22 mouse cellular contexts compared by ENCODE assay signal in the genomic region with DNA sequence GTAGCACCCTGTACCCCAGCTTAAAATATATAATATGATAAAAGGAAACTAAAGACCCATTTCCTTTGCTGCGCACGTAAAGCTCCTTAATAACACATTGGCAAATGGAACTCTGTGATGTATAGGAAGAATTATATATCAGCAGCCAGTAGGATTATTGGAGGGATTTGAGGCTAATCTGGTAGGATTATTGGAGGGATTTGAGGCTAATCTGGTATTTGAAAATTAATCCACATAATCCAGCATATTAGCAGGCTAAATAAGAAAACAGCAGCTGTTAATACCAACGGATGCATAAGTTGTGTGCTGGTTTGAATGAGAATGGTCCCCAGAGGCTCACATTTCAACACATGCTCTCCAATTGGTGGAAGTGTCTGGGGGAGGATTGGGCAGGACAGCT.
"Had no signal": no experiment of that assay in that cellular context is flagged by ENCODE, and none has a peak within 500 bp of the region (broad histone marks: within the 10 kb centered on the region; RNA-seq: fewer than 3 reads in every experiment).

No protein-coding gene starts in this region.

- H3K27me3 ChIP-seq: limb, embryonic 13.5 days; liver, embryonic 12.5 days; liver, embryonic 15.5 days; lung, embryonic 15.5 days had no signal

- ATAC-seq: intestine, postnatal 0 days; liver, embryonic 12.5 days had no signal

- H3K36me3 ChIP-seq: limb, embryonic 10.5 days; limb, embryonic 13.5 days; liver, embryonic 12.5 days; liver, embryonic 15.5 days; lung, embryonic 15.5 days had no signal

- H3K9me3 ChIP-seq: limb, embryonic 10.5 days; limb, embryonic 13.5 days; liver, embryonic 12.5 days; liver, embryonic 15.5 days; lung, embryonic 15.5 days; megakaryocyte, embryonic 14.5 days had no signal

- DNase-seq: kidney, adult 2 months; kidney, postnatal 25 days; layer of hippocampus, adult 9-11 months; liver; lung, adult 18-20 months; lung, postnatal 10 days; lung, postnatal 36 days; right cerebral cortex, adult 18-20 months; right cerebral cortex, postnatal 14 days; right cerebral cortex, postnatal 4 days; thymus, postnatal 25 days had no signal

- H3K27ac ChIP-seq: kidney, postnatal 0 days; layer of hippocampus, adult 2 months; limb, embryonic 10.5 days; limb, embryonic 13.5 days; liver, embryonic 12.5 days; liver, embryonic 15.5 days; lung, embryonic 15.5 days; stomach, postnatal 0 days had no signal

- H3K4me3 ChIP-seq: layer of hippocampus, adult 2 months; limb, embryonic 10.5 days; limb, embryonic 13.5 days; liver, embryonic 12.5 days; liver, embryonic 15.5 days; lung, embryonic 15.5 days; megakaryocyte, embryonic 14.5 days had no signal

- H3K4me2 ChIP-seq: limb, embryonic 13.5 days; liver, embryonic 12.5 days; liver, embryonic 15.5 days; lung, embryonic 15.5 days; midbrain, embryonic 11.5 days had no signal

- H3K9ac ChIP-seq: limb, embryonic 13.5 days; liver, embryonic 12.5 days; liver, embryonic 15.5 days; lung, embryonic 15.5 days had no signal

- H3K4me1 ChIP-seq: limb, embryonic 10.5 days; limb, embryonic 13.5 days; liver, embryonic 12.5 days; liver, embryonic 15.5 days; lung, embryonic 15.5 days; megakaryocyte, embryonic 14.5 days had no signal
